Mouse (Mus musculus) heart, postnatal 0 days (tissue): Measurements from ENCODE around the gene Fbxl13. TPM values are rescaled to one million over a fixed set of nuclear protein-coding genes. Genes with fewer than 3 reads are reported as not detected.
A peak's percentile ranks its signal among the peaks of the same experiment; 100 is the strongest.

Experiments used
- ATAC-seq: fragments of 200-750 bp; cut with Nextera tagmentation; 2 replicates; pipeline ENCODE4 v1.8.0; 2017; ENCODE audit warnings: low read depth, moderate number of reproducible peaks, moderate library complexity; ENCODE audit not compliant: insufficient read depth
- DNase-seq: peaks from one replicate; pipeline ENCODE4 v3.0.0-alpha.2; 2016; ENCODE audit warnings: low spot score
- H3K27ac ChIP-seq: fragments of 300-500 bp; sonication (generic); 2 replicates; pipeline ENCODE4 v1.5.1; 2014; ENCODE audit warnings: low read depth, mild to moderate bottlenecking
- H3K27me3 ChIP-seq: fragments of 300-500 bp; sonication (generic); 2 replicates; pipeline ENCODE4 v1.6.1; 2014; ENCODE audit warnings: low read length, mixed read lengths; ENCODE audit not compliant: control insufficient read depth, insufficient read depth
- H3K36me3 ChIP-seq: fragments of 300-500 bp; sonication (generic); replicated peaks from 2 replicates; pipeline ENCODE4 v1.6.1; 2014; ENCODE audit warnings: low read length, mixed read lengths; ENCODE audit not compliant: control insufficient read depth, insufficient read depth
- H3K4me1 ChIP-seq: fragments of 300-500 bp; sonication (generic); 2 replicates; pipeline ENCODE4 v1.6.1; 2014; ENCODE audit warnings: antibody characterized with exemption; ENCODE audit not compliant: control insufficient read depth, insufficient read depth
- H3K4me2 ChIP-seq: fragments of 300-500 bp; sonication (generic); 2 replicates; pipeline ENCODE4 v1.6.1; 2014; ENCODE audit warnings: low read depth, mild to moderate bottlenecking, low read length, moderate library complexity
- H3K4me3 ChIP-seq: fragments of 300-500 bp; sonication (generic); 2 replicates; pipeline ENCODE4 v1.5.1; 2014; ENCODE audit warnings: low read depth, low read length
- H3K9ac ChIP-seq: fragments of 300-500 bp; sonication (generic); replicated peaks from 2 replicates; pipeline ENCODE4 v1.6.1; 2014; ENCODE audit warnings: low read depth, low read length, mixed read lengths
- H3K9me3 ChIP-seq: fragments of 300-500 bp; sonication (generic); replicated peaks from 2 replicates; pipeline ENCODE4 v1.6.1; 2016; ENCODE audit warnings: low read length; ENCODE audit not compliant: control insufficient read depth
- CTCF ChIP-seq: IDR thresholded peaks from 2 replicates; pipeline ENCODE4 v1.5.1; 2016; ENCODE audit warnings: antibody characterized with exemption, control low read depth, low read depth
- EP300 ChIP-seq: IDR thresholded peaks from 2 replicates; pipeline ENCODE4 v1.6.1; 2016; ENCODE audit warnings: antibody characterized with exemption, low read depth
- WGBS: fragments of 180-500 bp; shearing (Covaris S2); extraction: QIAGEN DNeasy Blood & Tissue Kit; methylation state at CpG from one replicate; pipeline ENCODE4 v1.1.7; 2014; 5-methylcytosine and 5-hydroxymethylcytosine counted together
- polyA plus RNA-seq: library from polyadenylated mRNA; unstranded; fragments of >200 nt; fragmentation: Nextera tagmentation; extraction: Ambion mirVana; gene quantifications from 2 replicates; pipeline ENCODE4 v1.2.1, GENCODE M21; 2015
- total RNA-seq: library from RNA; depleted of rRNA; stranded (reverse); fragments of >200 nt; gene quantifications from 2 replicates; pipeline ENCODE4 v1.2.3, GENCODE M21; 2014; ENCODE audit warnings: low replicate concordance

Gene Fbxl13
- total and polyA plus RNA-seq, 2 experiments from 2014 or later, result 0.15 TPM; not detected in 1

DNA sequence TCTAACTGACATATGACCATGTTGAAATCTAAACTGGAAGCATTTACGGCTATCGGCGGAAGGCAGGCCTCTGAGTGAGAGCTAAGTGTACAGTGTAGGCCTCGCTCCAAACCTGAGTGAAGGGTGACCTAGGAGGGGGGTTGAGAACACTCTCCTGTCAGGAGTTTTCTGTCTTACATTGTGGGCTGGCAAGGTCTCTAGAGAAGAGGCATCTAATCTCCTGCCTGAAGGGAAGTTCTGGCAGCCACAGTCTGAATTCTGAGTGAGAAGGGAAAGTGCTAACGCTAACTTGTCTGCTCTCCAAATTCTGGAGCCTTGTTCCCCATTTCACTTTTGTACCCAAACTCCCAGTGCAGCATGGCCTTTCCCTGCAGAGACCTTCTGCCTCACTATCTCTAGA is 156.9 kb downstream of the Fbxl13 start:
- Histone ChIP-seq H3K36me3 (no peaks in the 10 kb centered on the region), H3K9ac (no peak overlapping the region), H3K4me2 (no peak overlapping the region), H3K4me3 (no peak overlapping the region), H3K27me3 (no peaks in the 10 kb centered on the region), H3K9me3 (no peaks in the 10 kb centered on the region), H3K4me1 (peaks cover 8% of the 10 kb centered on the region), H3K27ac (peak overlapping the region; percentile 59)
- 55% methylated on average over 5 of the region's 5 CpGs for WGBS
- TF ChIP-seq EP300 (no peak), CTCF (no peak)
- DNase-seq (peak; percentile 11), ATAC-seq (peak; percentile 58; the same call in 1 of the 2 replicates)

DNA sequence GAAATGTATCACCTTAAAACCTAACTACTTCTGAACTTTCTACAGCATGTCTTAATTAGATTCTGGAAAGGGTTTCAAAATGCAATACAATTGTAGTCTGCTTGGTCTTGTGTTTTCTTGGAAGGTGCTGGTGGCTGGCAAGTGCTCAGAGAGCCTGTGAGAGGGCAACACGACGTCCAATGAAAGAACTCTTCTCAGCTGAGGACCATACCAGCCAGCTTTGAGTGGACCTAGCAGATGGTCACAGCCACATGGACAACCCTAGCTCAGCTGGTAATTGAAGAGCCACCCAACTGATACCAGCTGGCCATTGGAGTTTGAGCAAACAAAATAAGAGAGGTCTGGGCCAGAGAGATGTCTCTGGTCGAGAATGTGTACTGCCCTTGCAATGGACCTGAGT is 157.7 kb downstream of the Fbxl13 start:
- H3K4me2 ChIP-seq, result no peak overlapping the region
- ATAC-seq, result no peak
- H3K36me3 ChIP-seq, result no peaks in the 10 kb centered on the region
- TF ChIP-seq CTCF (no peak), EP300 (no peak)
- no peaks in the 10 kb centered on the region for H3K27me3 ChIP-seq
- no peak overlapping the region for H3K27ac ChIP-seq
- no peaks in the 10 kb centered on the region for H3K9me3 ChIP-seq
- DNase-seq, result no peak
- H3K9ac ChIP-seq, result no peak overlapping the region
- peaks cover 8% of the 10 kb centered on the region for H3K4me1 ChIP-seq
- 77% methylated on average over 3 of the region's 3 CpGs for WGBS
- H3K4me3 ChIP-seq, result no peak overlapping the region

DNA sequence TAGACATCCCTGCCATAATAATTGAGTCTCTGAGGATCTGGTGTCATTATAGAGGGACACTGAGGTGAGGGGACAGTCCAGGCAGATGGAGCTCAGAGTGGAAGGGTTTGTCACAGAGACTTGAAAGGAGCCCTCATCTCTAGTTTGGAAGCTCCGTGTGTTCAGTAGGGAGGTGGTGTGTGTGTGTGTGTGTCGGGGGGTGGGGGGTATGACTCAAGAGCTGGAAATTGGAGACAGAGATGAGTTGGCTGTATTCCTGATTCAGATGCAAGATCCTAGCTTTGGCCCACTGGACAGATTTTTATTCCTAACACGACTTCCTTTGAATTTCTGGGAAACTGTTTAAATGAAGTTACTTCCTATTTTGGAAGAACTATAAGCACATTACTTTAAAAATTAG is 158.1 kb downstream of the Fbxl13 start:
- TF ChIP-seq EP300, result no peak
- TF ChIP-seq CTCF, result no peak
- DNase-seq (no peak), ATAC-seq (no peak)
- no peaks in the 10 kb centered on the region for H3K9me3 ChIP-seq
- no peaks in the 10 kb centered on the region for H3K27me3 ChIP-seq
- H3K4me2 ChIP-seq, result no peak overlapping the region
- no peak overlapping the region for H3K4me3 ChIP-seq
- peaks cover 8% of the 10 kb centered on the region for H3K4me1 ChIP-seq
- H3K27ac ChIP-seq, result no peak overlapping the region
- no peaks in the 10 kb centered on the region for H3K36me3 ChIP-seq
- WGBS, result 69% methylated on average over 3 of the region's 3 CpGs
- H3K9ac ChIP-seq, result no peak overlapping the region

DNA sequence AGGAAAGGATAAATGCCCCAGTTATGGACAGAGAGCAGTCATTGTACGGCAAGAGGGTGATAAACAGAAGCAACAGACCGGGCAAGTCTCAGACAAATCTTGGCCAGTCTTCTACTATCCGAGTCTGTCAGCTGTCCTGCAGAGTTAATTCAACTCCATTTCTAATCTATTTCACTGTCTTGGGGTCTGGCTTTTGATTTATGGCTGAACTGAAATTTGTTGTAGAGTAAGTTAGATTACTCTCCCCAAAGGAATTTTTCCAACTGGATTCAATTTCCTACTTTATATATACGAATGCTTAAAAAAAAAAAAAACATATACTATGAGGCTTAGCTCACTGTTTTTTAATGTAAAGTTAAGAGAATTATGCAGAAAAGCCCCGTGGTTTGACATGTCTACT is 158.6 kb downstream of the Fbxl13 start:
- no peak overlapping the region for H3K27ac ChIP-seq
- ATAC-seq (no peak), DNase-seq (no peak)
- TF ChIP-seq CTCF (no peak), EP300 (no peak)
- WGBS, result 70% methylated on average over 5 of the region's 5 CpGs
- no peaks in the 10 kb centered on the region for H3K27me3 ChIP-seq
- no peak overlapping the region for H3K4me3 ChIP-seq
- no peak overlapping the region for H3K9ac ChIP-seq
- H3K4me2 ChIP-seq, result no peak overlapping the region
- H3K4me1 ChIP-seq, result peaks cover 8% of the 10 kb centered on the region
- H3K36me3 ChIP-seq, result no peaks in the 10 kb centered on the region
- H3K9me3 ChIP-seq, result no peaks in the 10 kb centered on the region

DNA sequence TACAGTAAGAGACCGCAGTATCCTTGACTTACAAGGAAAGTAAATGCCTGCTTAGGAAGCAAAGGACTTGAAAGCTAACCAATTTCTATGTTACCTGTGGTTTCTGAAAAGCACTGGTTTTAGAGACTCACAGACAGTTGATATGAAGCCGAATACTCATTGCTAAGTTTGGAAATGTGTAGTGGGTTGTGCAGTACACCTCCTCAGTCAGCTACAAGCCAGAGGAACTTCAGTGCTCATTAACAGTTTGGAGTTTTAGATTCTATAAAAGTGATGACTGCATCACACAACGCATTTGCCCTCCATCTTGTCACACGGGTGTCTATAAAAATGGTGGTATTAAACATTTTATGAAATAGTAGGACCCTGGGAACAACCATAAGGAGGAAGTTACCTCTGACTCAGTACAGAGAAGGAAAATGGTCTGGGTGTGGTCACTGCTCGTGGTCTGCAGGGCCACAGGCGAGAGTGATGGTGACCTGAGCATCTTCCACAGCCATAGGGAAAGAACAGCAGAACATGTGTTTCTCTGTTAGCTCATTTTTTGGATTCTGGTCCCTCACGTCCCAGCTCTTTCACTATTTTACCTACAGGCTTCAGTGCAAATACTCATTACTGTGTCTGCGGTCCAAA is 160.1 kb downstream of the Fbxl13 start:
- 86% methylated on average over 8 of the region's 8 CpGs for WGBS
- no peak for ATAC-seq
- H3K4me1 ChIP-seq, result peaks cover 8% of the 10 kb centered on the region

DNA sequence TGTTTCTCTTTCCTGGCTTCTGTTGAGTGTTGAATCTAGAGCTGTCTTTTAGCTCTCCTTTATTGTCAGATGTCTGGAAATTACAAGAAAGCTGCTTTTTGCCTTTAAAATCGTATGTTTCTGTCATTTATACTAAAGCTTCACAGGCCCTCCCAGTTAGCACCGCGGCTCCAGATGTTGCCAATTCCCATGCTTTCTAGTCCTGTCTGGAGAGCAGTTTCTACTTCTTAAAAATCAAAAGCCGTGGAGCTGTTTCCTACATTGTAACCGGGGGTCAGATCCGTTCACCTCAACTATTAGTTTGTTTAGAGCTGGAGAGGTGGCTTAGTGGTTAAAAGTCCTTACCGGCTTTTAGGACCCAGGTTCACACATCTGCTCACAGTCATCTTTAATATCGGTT is 162.2 kb downstream of the Fbxl13 start:
- Histone ChIP-seq H3K4me1 (no peaks in the 10 kb centered on the region; the same call in 1 of the 2 replicates), H3K4me3 (no peak overlapping the region), H3K9ac (no peak overlapping the region), H3K27ac (no peak overlapping the region), H3K36me3 (no peaks in the 10 kb centered on the region), H3K4me2 (no peak overlapping the region), H3K27me3 (no peaks in the 10 kb centered on the region), H3K9me3 (no peaks in the 10 kb centered on the region)
- DNase-seq, result no peak
- TF ChIP-seq EP300 (no peak), CTCF (no peak)
- ATAC-seq, result no peak
- WGBS, result 87% methylated on average over 8 of the region's 8 CpGs

More for the DNA sequence above, 160.1 kb downstream of the Fbxl13 start:
- no peaks in the 10 kb centered on the region for H3K9me3 ChIP-seq
- no peaks in the 10 kb centered on the region for H3K36me3 ChIP-seq
- no peak for DNase-seq
- no peak overlapping the region for H3K4me2 ChIP-seq
- H3K4me3 ChIP-seq, result no peak overlapping the region
- H3K9ac ChIP-seq, result no peak overlapping the region
- no peaks in the 10 kb centered on the region for H3K27me3 ChIP-seq
- TF ChIP-seq CTCF (no peak), EP300 (no peak)
- H3K27ac ChIP-seq, result no peak overlapping the region
